Mouse (Mus musculus) megakaryocyte, embryonic 14.5 days (primary cell): ENCODE results near the gene Dcx. TPM values are rescaled to one million over a fixed set of nuclear protein-coding genes. Genes with fewer than 3 reads are reported as not detected.

Experiments
- H3K27me3 ChIP-seq: replicated peaks from 2 replicates; pipeline ENCODE3; 2012; ENCODE audit warnings: inconsistent platforms
- H3K36me3 ChIP-seq: replicated peaks from 2 replicates; pipeline ENCODE3; 2012; ENCODE audit warnings: low read length, inconsistent platforms, mixed read lengths
- H3K4me1 ChIP-seq: 2 replicates; pipeline ENCODE4 v1.6.1; 2012; ENCODE audit warnings: inconsistent platforms
- H3K4me3 ChIP-seq: replicated peaks from 2 replicates; pipeline ENCODE3; 2012; ENCODE audit warnings: moderate library complexity, mild to moderate bottlenecking, inconsistent platforms
- H3K9me3 ChIP-seq: 2 replicates; pipeline ENCODE4 v1.6.1; 2012; ENCODE audit warnings: inconsistent platforms
- FLI1 ChIP-seq: IDR thresholded peaks from 2 replicates; pipeline ENCODE4 v1.6.1; 2012; ENCODE audit warnings: low read length, inconsistent platforms, mixed read lengths
- GATA1 ChIP-seq: IDR thresholded peaks from 3 replicates; pipeline ENCODE4 v1.6.1; 2012; ENCODE audit warnings: mixed read lengths, low read length, inconsistent platforms, borderline replicate concordance
- polyA plus RNA-seq: library from polyadenylated mRNA; stranded (reverse); fragments of >175 nt; gene quantifications from 2 replicates; pipeline ENCODE4 v1.2.3, GENCODE M21; 2012; ENCODE audit warnings: low replicate concordance; ENCODE audit not compliant: insufficient read depth

The Dcx gene
- polyA plus RNA-seq, 1 experiment = not detected

GRCm38 (mm10) chrX:143849969-143850368, 83.1 kb downstream of the Dcx start:
- no peak for TF ChIP-seq FLI1
- TF ChIP-seq GATA1 = no peak
- Histone ChIP-seq H3K9me3 (no peaks in the 10 kb centered on the region), H3K27me3 (peaks cover 7% of the 10 kb centered on the region), H3K4me1 (no peaks in the 10 kb centered on the region), H3K36me3 (no peaks in the 10 kb centered on the region), H3K4me3 (no peak overlapping the region)

- H3K36me3 ChIP-seq = no peaks in the 10 kb centered on the region
- peaks cover 6% of the 10 kb centered on the region for H3K27me3 ChIP-seq
- no peaks in the 10 kb centered on the region for H3K4me1 ChIP-seq
- TF ChIP-seq GATA1 (no peak), FLI1 (no peak)
- no peak overlapping the region for H3K4me3 ChIP-seq
- no peaks in the 10 kb centered on the region for H3K9me3 ChIP-seq
Observed at GRCm38 (mm10) chrX:143846637-143847036, 86.5 kb downstream of the Dcx start.

GRCm38 (mm10) chrX:143827212-143827611, 105.9 kb downstream of the Dcx start, which contains the start of gene Capn6:
Gene Capn6, minus strand, starts transcription at chrX:143827414.
- no peak within 1 kb of the TSS for H3K4me3 ChIP-seq
- H3K4me1 ChIP-seq = no peaks in the 10 kb centered on the region
- no peaks in the 10 kb centered on the region for H3K36me3 ChIP-seq
- no peaks in the 10 kb centered on the region for H3K9me3 ChIP-seq
- no peak for TF ChIP-seq FLI1
- TF ChIP-seq GATA1 = no peak
- peaks cover 8% of the 10 kb centered on the region for H3K27me3 ChIP-seq

GRCm38 (mm10) chrX:143826521-143826920, 106.6 kb downstream of the Dcx start:
- H3K4me3 ChIP-seq = no peak overlapping the region
- no peaks in the 10 kb centered on the region for H3K4me1 ChIP-seq
- TF ChIP-seq FLI1 (no peak), GATA1 (no peak)
- no peaks in the 10 kb centered on the region for H3K36me3 ChIP-seq
- H3K9me3 ChIP-seq = no peaks in the 10 kb centered on the region
- peaks cover 8% of the 10 kb centered on the region for H3K27me3 ChIP-seq

GRCm38 (mm10) chrX:143818961-143819360, 114.2 kb downstream of the Dcx start:
- Histone ChIP-seq H3K27me3 (no peaks in the 10 kb centered on the region), H3K9me3 (no peaks in the 10 kb centered on the region), H3K4me3 (no peak overlapping the region), H3K36me3 (no peaks in the 10 kb centered on the region), H3K4me1 (no peaks in the 10 kb centered on the region)
- no peak for TF ChIP-seq FLI1
- no peak for TF ChIP-seq GATA1

GRCm38 (mm10) chrX:143815948-143816347, 117.2 kb downstream of the Dcx start:
- Histone ChIP-seq H3K36me3 (no peaks in the 10 kb centered on the region), H3K4me1 (no peaks in the 10 kb centered on the region), H3K27me3 (no peaks in the 10 kb centered on the region), H3K4me3 (no peak overlapping the region), H3K9me3 (peaks cover 5% of the 10 kb centered on the region; the same call in 1 of the 2 replicates)
- TF ChIP-seq GATA1 (no peak), FLI1 (no peak)

Other genes with a start within 250 kb of the Dcx start
- gene Capn6, start 105.9 kb downstream of the Dcx start, polyA plus RNA-seq = not detected in 2 replicates
- gene A730046J19Rik, start 220.4 kb upstream of the Dcx start, polyA plus RNA-seq = not detected in 2 replicates